Comparison of ENCODE assay signal across 14 mouse cellular contexts in the genomic region with DNA sequence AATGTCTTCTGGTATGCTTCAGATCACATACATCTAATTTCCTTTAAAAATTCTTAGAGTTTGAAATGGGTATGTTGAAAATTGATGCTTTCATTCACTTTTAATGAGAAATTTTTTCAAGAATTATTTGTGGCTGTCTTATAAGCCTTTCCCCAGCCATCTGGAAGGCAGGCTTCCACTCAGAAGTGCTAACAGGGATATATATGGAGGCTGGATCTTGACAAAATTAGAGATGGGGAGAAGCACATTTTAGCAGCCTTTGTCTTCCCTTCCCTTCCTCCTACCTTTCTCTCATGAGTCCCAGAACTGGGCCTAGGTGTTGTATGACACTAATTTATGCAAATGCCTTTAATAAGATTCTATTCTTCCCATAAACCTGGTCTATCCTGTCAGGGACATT.
"Had no signal": no experiment of that assay in that cellular context is flagged by ENCODE, and none has a peak within 500 bp of the region (broad histone marks: within the 10 kb centered on the region; RNA-seq: fewer than 3 reads in every experiment).

No protein-coding gene starts in this region.

- DNase-seq: kidney, adult 11 months; kidney, adult 8-10 months; kidney, postnatal 10 days; kidney, postnatal 36 days; layer of hippocampus, postnatal 36 days; left cerebral cortex, postnatal 4 days; liver, postnatal 0 days; lung, postnatal 10 days; lung, postnatal 36 days; retina, postnatal 1 day; spleen, adult 18-20 months; thymus, adult 2 months; thymus, postnatal 14 days; thymus, postnatal 4 days had no signal
